In genomic region chr7:119873050-119873449, GRCm38 (mm10) we compare ENCODE assay signal across 21 mouse cellular contexts.
"Had no signal": no experiment of that assay in that cellular context is flagged by ENCODE, and none has a peak within 500 bp of the region (broad histone marks: within the 10 kb centered on the region; RNA-seq: fewer than 3 reads in every experiment).

No protein-coding gene starts in this region.

- H3K9ac ChIP-seq: liver, embryonic 13.5 days; liver, embryonic 15.5 days; liver, postnatal 0 days; lung, embryonic 15.5 days; neural tube, embryonic 13.5 days; neural tube, embryonic 15.5 days had no signal

- H3K4me1 ChIP-seq: liver, embryonic 13.5 days; liver, embryonic 15.5 days; lung, embryonic 15.5 days; neural tube, embryonic 13.5 days; neural tube, embryonic 15.5 days had no signal

- H3K27me3 ChIP-seq: liver, embryonic 13.5 days; liver, embryonic 15.5 days; lung, embryonic 15.5 days; megakaryocyte, embryonic 14.5 days; neural tube, embryonic 13.5 days; neural tube, embryonic 15.5 days had no signal

- H3K4me3 ChIP-seq: liver, embryonic 13.5 days; liver, embryonic 15.5 days; lung, embryonic 15.5 days; megakaryocyte, embryonic 14.5 days; neural tube, embryonic 13.5 days; neural tube, embryonic 15.5 days had no signal

- H3K4me2 ChIP-seq: liver, embryonic 11.5 days; liver, embryonic 13.5 days; liver, embryonic 15.5 days; lung, embryonic 15.5 days; neural tube, embryonic 13.5 days; neural tube, embryonic 15.5 days had no signal

- H3K27ac ChIP-seq: liver, embryonic 13.5 days; liver, embryonic 15.5 days; lung, embryonic 15.5 days; macrophage; neural tube, embryonic 13.5 days; neural tube, embryonic 15.5 days had no signal

- DNase-seq: liver, embryonic 13.5 days; liver, postnatal 0 days; lung, adult 2 months; lung, postnatal 14 days; lung, postnatal 36 days; retina, postnatal 1 day; right cerebral cortex, adult 18-20 months; right cerebral cortex, postnatal 25 days; right cerebral cortex, postnatal 4 days; spleen, adult 18-20 months; thymus, adult 18-20 months; thymus, postnatal 14 days; thymus, postnatal 36 days had no signal

- H3K9me3 ChIP-seq: liver, embryonic 13.5 days; liver, embryonic 15.5 days; lung, embryonic 15.5 days; megakaryocyte, embryonic 14.5 days; neural tube, embryonic 13.5 days; neural tube, embryonic 15.5 days had no signal

- ATAC-seq: liver, postnatal 0 days; lung, postnatal 0 days had no signal

- H3K36me3 ChIP-seq: liver, embryonic 13.5 days; liver, embryonic 15.5 days had no signal
